Mouse (Mus musculus) liver, embryonic 16.5 days (tissue): ENCODE measurements around the gene Fam83e. TPM values are rescaled to one million over a fixed set of nuclear protein-coding genes. Genes with fewer than 3 reads are reported as not detected.

Experiments
- ATAC-seq: fragments of 200-750 bp; cut with Nextera tagmentation; 2 replicates; pipeline ENCODE4 v1.8.0; 2017; ENCODE audit warnings: low read depth, mild to moderate bottlenecking, moderate number of reproducible peaks, moderate library complexity
- H3K27ac ChIP-seq: fragments of 300-500 bp; sonication (generic); 2 replicates; pipeline ENCODE4 v1.5.1; 2014; ENCODE audit warnings: mild to moderate bottlenecking, low read length
- H3K27me3 ChIP-seq: fragments of 300-500 bp; sonication (generic); 2 replicates; pipeline ENCODE4 v1.6.1; 2014; ENCODE audit warnings: low read depth, low read length, mixed read lengths; ENCODE audit not compliant: control insufficient read depth, insufficient read depth
- H3K36me3 ChIP-seq: fragments of 300-500 bp; sonication (generic); 2 replicates; pipeline ENCODE4 v1.6.1; 2014; ENCODE audit warnings: mild to moderate bottlenecking; ENCODE audit not compliant: control insufficient read depth, insufficient read depth
- H3K4me1 ChIP-seq: fragments of 300-500 bp; sonication (generic); 2 replicates; pipeline ENCODE4 v1.6.1; 2014; ENCODE audit warnings: low read depth, low read length, mixed read lengths; ENCODE audit not compliant: control insufficient read depth
- H3K4me2 ChIP-seq: fragments of 300-500 bp; sonication (generic); 2 replicates; pipeline ENCODE4 v1.6.1; 2014; ENCODE audit warnings: low read depth, low read length, mixed read lengths
- H3K4me3 ChIP-seq: fragments of 300-500 bp; sonication (generic); 2 replicates; pipeline ENCODE4 v1.5.1; 2014; ENCODE audit warnings: low read depth, mild to moderate bottlenecking, low read length
- H3K9ac ChIP-seq: fragments of 300-500 bp; sonication (generic); 2 replicates; pipeline ENCODE4 v1.6.1; 2014; ENCODE audit warnings: low read depth, low read length
- H3K9me3 ChIP-seq: fragments of 300-500 bp; sonication (generic); replicated peaks from 2 replicates; pipeline ENCODE4 v1.6.1; 2016; ENCODE audit warnings: low read length; ENCODE audit not compliant: control insufficient read depth
- WGBS: fragments of 180-500 bp; shearing (Covaris S2); extraction: QIAGEN DNeasy Blood & Tissue Kit; methylation state at CpG from one replicate; pipeline ENCODE4 v1.1.7; 2014; ENCODE audit not compliant: insufficient replicate concordance; 5-methylcytosine and 5-hydroxymethylcytosine counted together
- polyA plus RNA-seq: library from polyadenylated mRNA; unstranded; fragments of >200 nt; fragmentation: Nextera tagmentation; extraction: Ambion mirVana; gene quantifications from 2 replicates; pipeline ENCODE4 v1.2.1, GENCODE M21; 2015

Gene Fam83e
- polyA plus RNA-seq, 1 experiment from 2014 or later: 0.30 TPM

GRCm38 (mm10) chr7:45705443-45705864 lies 15.6 kb upstream of the Fam83e start:
- peak overlapping the region; percentile 66 for H3K4me3 ChIP-seq
- peak overlapping the region; percentile 13; the same call in 1 of the 2 replicates for H3K9ac ChIP-seq
- H3K27ac ChIP-seq: peak overlapping the region; percentile 64
- under 1% methylated on average over 21 of the region's 21 CpGs for WGBS
- H3K4me2 ChIP-seq: peak overlapping the region; percentile 97
- H3K4me1 ChIP-seq: peaks cover 52% of the 10 kb centered on the region
- ATAC-seq: no peak
- no peaks in the 10 kb centered on the region for H3K9me3 ChIP-seq
- no peaks in the 10 kb centered on the region for H3K36me3 ChIP-seq
- peaks cover 12% of the 10 kb centered on the region for H3K27me3 ChIP-seq

- H3K9ac ChIP-seq: peak overlapping the region; percentile 69
- 3% methylated on average over 7 of the region's 7 CpGs for WGBS
Measured at GRCm38 (mm10) chr7:45705873-45706281, 15.1 kb upstream of the Fam83e start.

GRCm38 (mm10) chr7:45706721-45707241 lies 14.2 kb upstream of the Fam83e start:
- Histone ChIP-seq H3K4me2 (peak overlapping the region; percentile 97), H3K27me3 (no peaks in the 10 kb centered on the region; the same call in 1 of the 2 replicates), H3K4me1 (peaks cover 52% of the 10 kb centered on the region), H3K27ac (peak overlapping the region; percentile 69), H3K9me3 (no peaks in the 10 kb centered on the region), H3K9ac (peak overlapping the region; percentile 69), H3K36me3 (peaks cover 9% of the 10 kb centered on the region), H3K4me3 (peak overlapping the region; percentile 66)
- under 1% methylated on average over 41 of the region's 45 CpGs for WGBS
- ATAC-seq: peak; percentile 20

More at GRCm38 (mm10) chr7:45705873-45706281, 15.1 kb upstream of the Fam83e start:
- Histone ChIP-seq H3K4me3 (peak overlapping the region; percentile 66), H3K4me2 (peak overlapping the region; percentile 97), H3K9me3 (no peaks in the 10 kb centered on the region), H3K27ac (no peak overlapping the region), H3K36me3 (peaks cover under 1% of the 10 kb centered on the region; the same call in 1 of the 2 replicates), H3K4me1 (peaks cover 52% of the 10 kb centered on the region), H3K27me3 (peaks cover 9% of the 10 kb centered on the region)
- no peak for ATAC-seq

- Histone ChIP-seq H3K27ac (peak overlapping the region; percentile 69), H3K4me3 (peak overlapping the region; percentile 66), H3K9me3 (no peaks in the 10 kb centered on the region), H3K9ac (peak overlapping the region; percentile 40), H3K27me3 (no peaks in the 10 kb centered on the region), H3K36me3 (peaks cover 10% of the 10 kb centered on the region), H3K4me2 (peak overlapping the region; percentile 97), H3K4me1 (peaks cover 54% of the 10 kb centered on the region)
- WGBS: under 1% methylated on average over 27 of the region's 27 CpGs
- no peak for ATAC-seq
Measured at GRCm38 (mm10) chr7:45707375-45707967, 13.5 kb upstream of the Fam83e start.

- no peak overlapping the region for H3K9ac ChIP-seq
- no peaks in the 10 kb centered on the region for H3K9me3 ChIP-seq
- H3K36me3 ChIP-seq: peaks cover 18% of the 10 kb centered on the region
- no peak overlapping the region for H3K4me3 ChIP-seq
- ATAC-seq: no peak
- 42% methylated on average over 13 of the region's 13 CpGs for WGBS
- peaks cover 62% of the 10 kb centered on the region for H3K4me1 ChIP-seq
- H3K27me3 ChIP-seq: no peaks in the 10 kb centered on the region
- H3K4me2 ChIP-seq: peak overlapping the region; percentile 97; the same call in 1 of the 2 replicates
- no peak overlapping the region for H3K27ac ChIP-seq
Measured at GRCm38 (mm10) chr7:45708221-45708761, 12.7 kb upstream of the Fam83e start.

GRCm38 (mm10) chr7:45709036-45709435 lies 12.0 kb upstream of the Fam83e start:
- Histone ChIP-seq H3K4me2 (no peak overlapping the region), H3K4me3 (no peak overlapping the region), H3K27ac (no peak overlapping the region), H3K36me3 (peaks cover 19% of the 10 kb centered on the region), H3K9ac (no peak overlapping the region), H3K9me3 (no peaks in the 10 kb centered on the region), H3K4me1 (peaks cover 64% of the 10 kb centered on the region), H3K27me3 (no peaks in the 10 kb centered on the region)
- WGBS: 61% methylated on average over 6 of the region's 6 CpGs
- ATAC-seq: no peak

- H3K27ac ChIP-seq: no peak overlapping the region
Measured at GRCm38 (mm10) chr7:45709677-45710355, 11.2 kb upstream of the Fam83e start.

GRCm38 (mm10) chr7:45710477-45711191 lies 10.4 kb upstream of the Fam83e start:
- H3K27me3 ChIP-seq: no peaks in the 10 kb centered on the region
- H3K36me3 ChIP-seq: peaks cover 19% of the 10 kb centered on the region
- H3K4me2 ChIP-seq: no peak overlapping the region
- no peak overlapping the region for H3K9ac ChIP-seq
- H3K27ac ChIP-seq: no peak overlapping the region
- no peak for ATAC-seq
- peaks cover 60% of the 10 kb centered on the region for H3K4me1 ChIP-seq
- H3K9me3 ChIP-seq: no peaks in the 10 kb centered on the region
- no peak overlapping the region for H3K4me3 ChIP-seq
- WGBS: 85% methylated on average over 20 of the region's 20 CpGs

More at GRCm38 (mm10) chr7:45709677-45710355, 11.2 kb upstream of the Fam83e start:
- 69% methylated on average over 14 of the region's 14 CpGs for WGBS
- no peak for ATAC-seq
- Histone ChIP-seq H3K9me3 (no peaks in the 10 kb centered on the region), H3K36me3 (peaks cover 19% of the 10 kb centered on the region), H3K4me2 (no peak overlapping the region), H3K4me3 (no peak overlapping the region), H3K27me3 (no peaks in the 10 kb centered on the region), H3K9ac (no peak overlapping the region), H3K4me1 (peaks cover 65% of the 10 kb centered on the region)
